Mouse (Mus musculus): ENCODE results near the gene Dhx8.

- no peak for TF ChIP-seq GATA1 (IDR thresholded peaks at IDR 0.05; ENCODE audit: borderline replicate concordance, low read length)
- TF ChIP-seq FLI1 (IDR thresholded peaks at IDR 0.05; ENCODE audit: low read length), result no peak
Observed at GRCm38 (mm10) chr11:101714012-101714411, 18.7 kb upstream of the Dhx8 start.

All from megakaryocyte, embryonic 14.5 days (primary cell).